Mouse (Mus musculus) gastrocnemius, postnatal 36 days (tissue): ENCODE data around the gene Ppfia1. TPM values are rescaled to one million over a fixed set of nuclear protein-coding genes. Genes with fewer than 3 reads are reported as not detected.

Experiments used
- DNase-seq, 2 experiments: peaks; one replicate each; pipeline ENCODE4 v3.0.0; 2022
- intact Hi-C: fragments of 180-260 bp; cut with DNase I; formaldehyde crosslinking; loops from one replicate; pipeline ENCODE4 v1.15.1; 2025
- total RNA-seq, 2 experiments: library from RNA; stranded (reverse); gene quantifications; 2 replicates each; pipeline ENCODE4 v1.2.3; 2021

The Ppfia1 gene
- total RNA-seq, 2 experiments from 2014 or later: 23.0 to 27.5 TPM

- intact Hi-C loops: no loop called here
- DNase-seq: no peak
Observed at GRCm38 (mm10) chr7:144447146-144447545, 106.4 kb downstream of the Ppfia1 start.

GRCm38 (mm10) chr7:144444788-144445187 is 108.7 kb downstream of the Ppfia1 start:
- no peak for DNase-seq
- intact Hi-C loops: no loop called here

GRCm38 (mm10) chr7:144441976-144442375 is 111.6 kb downstream of the Ppfia1 start:
- DNase-seq: no peak
- intact Hi-C loops: no loop called here

- no peak for DNase-seq
- intact Hi-C loops: no loop called here
Observed at GRCm38 (mm10) chr7:144441466-144441865, 112.1 kb downstream of the Ppfia1 start.

GRCm38 (mm10) chr7:144438811-144439210 is 114.7 kb downstream of the Ppfia1 start:
- intact Hi-C loops: no loop called here
- no peak for DNase-seq

- intact Hi-C loops: no loop called here
- no peak for DNase-seq
Observed at GRCm38 (mm10) chr7:144432920-144433319, 120.6 kb downstream of the Ppfia1 start.

GRCm38 (mm10) chr7:144427460-144427859 is 126.1 kb downstream of the Ppfia1 start:
- no peak for DNase-seq
- intact Hi-C loops: loop anchor here (10.0 kb wide), 1 partner anchor 343 kb away; no protein-coding TSS in a partner anchor

Other genes starting within 250 kb of the Ppfia1 start
- gene Cttn, start 82.7 kb downstream of the Ppfia1 start, total RNA-seq: 10 to 100 TPM; 15.7 to 17.9 TPM
- gene Fadd, start 28.7 kb upstream of the Ppfia1 start, total RNA-seq: 1 to 10 TPM; 2.2 to 2.5 TPM
- gene Ano1, start 198.2 kb upstream of the Ppfia1 start, total RNA-seq: 1 to 10 TPM; 2.4 to 4.4 TPM